Mouse (Mus musculus): Measurements from ENCODE around the gene AC141477.1.

AC141477.1 gene

GRCm38 (mm10) chr10:76408520-76408919 is 31.7 kb downstream of the AC141477.1 start:
- in situ Hi-C loops (cut with MboI), result no loop called here

GRCm38 (mm10) chr10:76392596-76392995 is 47.6 kb downstream of the AC141477.1 start:
- in situ Hi-C loops (cut with MboI), result no loop called here

- in situ Hi-C loops (cut with MboI), result no loop called here
Measured at GRCm38 (mm10) chr10:76391786-76392185, 48.5 kb downstream of the AC141477.1 start.

- in situ Hi-C loops (cut with MboI), result no loop called here
Measured at GRCm38 (mm10) chr10:76391166-76391565, 49.1 kb downstream of the AC141477.1 start.
